Comparison of ENCODE assay signal across 24 mouse cellular contexts in genomic region chr15:8463521-8463920, GRCm38 (mm10). TPM values are rescaled to one million over a fixed set of nuclear protein-coding genes. Genes with fewer than 3 reads are reported as not detected.
"Had no signal": no experiment of that assay in that cellular context is flagged by ENCODE, and none has a peak within 500 bp of the region (broad histone marks: within the 10 kb centered on the region; RNA-seq: fewer than 3 reads in every experiment).

No protein-coding gene starts in this region.

- H3K4me2 ChIP-seq: lung, embryonic 15.5 days; midbrain, embryonic 12.5 days; neural tube, embryonic 13.5 days; neural tube, embryonic 15.5 days had no signal

- H3K4me1 ChIP-seq: lung, embryonic 15.5 days; midbrain, embryonic 10.5 days; midbrain, embryonic 12.5 days; neural tube, embryonic 13.5 days; neural tube, embryonic 15.5 days had no signal

- H3K9me3 ChIP-seq: lung, embryonic 15.5 days; midbrain, embryonic 10.5 days; midbrain, embryonic 12.5 days; neural tube, embryonic 13.5 days; neural tube, embryonic 15.5 days had no signal

- H3K27me3 ChIP-seq: lung, embryonic 15.5 days; midbrain, embryonic 12.5 days; neural tube, embryonic 13.5 days; neural tube, embryonic 15.5 days had no signal

- H3K36me3 ChIP-seq: lung, embryonic 15.5 days; midbrain, embryonic 10.5 days; midbrain, embryonic 12.5 days; neural tube, embryonic 13.5 days; neural tube, embryonic 15.5 days had no signal

- DNase-seq: liver, postnatal 0 days; lung, adult 2 months; lung, postnatal 4 days; midbrain, embryonic 14.5 days; retina, postnatal 1 day; right cerebral cortex, adult 18-20 months; right cerebral cortex, postnatal 25 days; right cerebral cortex, postnatal 4 days; spleen, adult 18-20 months; thymus, adult 18-20 months; thymus, postnatal 14 days; thymus, postnatal 36 days had no signal

- H3K4me3 ChIP-seq: lung, embryonic 15.5 days; midbrain, embryonic 10.5 days; midbrain, embryonic 12.5 days; myocyte; neural tube, embryonic 13.5 days; neural tube, embryonic 15.5 days had no signal

- H3K9ac ChIP-seq: liver, postnatal 0 days; lung, embryonic 15.5 days; midbrain, embryonic 12.5 days; neural tube, embryonic 13.5 days; neural tube, embryonic 15.5 days had no signal

- H3K27ac ChIP-seq: lung, embryonic 15.5 days; midbrain, embryonic 10.5 days; midbrain, embryonic 12.5 days; neural tube, embryonic 13.5 days; neural tube, embryonic 15.5 days had no signal

- ATAC-seq: liver, postnatal 0 days; lung, postnatal 0 days; midbrain, embryonic 16.5 days had no signal

RNA-seq across cellular contexts. Expression of gene Gm2310, which starts 56.2 kb away (rescaled TPM):
- polyA plus RNA-seq: liver, postnatal 0 days; lung, adult 2 months; lung, embryonic 15.5 days; lung, postnatal 0 days; midbrain, embryonic 10.5 days; midbrain, embryonic 12.5 days; midbrain, embryonic 14.5 days; midbrain, embryonic 16.5 days; myocyte; neural tube, embryonic 11.5 days; neural tube, embryonic 13.5 days; neural tube, embryonic 15.5 days; small intestine, adult 2 months; stomach, embryonic 14.5 days; stomach, embryonic 16.5 days had no signal
